Mouse (Mus musculus) CH12.LX (cell line): Measurements from ENCODE around the gene Kif5c.

ENCODE experiments used
- CTCF ChIP-seq, 2 experiments: IDR thresholded peaks in 1 of 2; conservative IDR thresholded peaks in 1 of 2; 2 replicates each; pipeline ENCODE4 v1.5.1; 2011 to 2012; ENCODE audit warnings: low read depth in 2 of 2, low read length in 2 of 2, improper control_type of control experiment in 1 of 2, inconsistent platforms in 1 of 2, mild to moderate bottlenecking in 1 of 2, moderate library complexity in 1 of 2
- GABPA ChIP-seq: IDR thresholded peaks from 2 replicates; pipeline ENCODE4 v1.6.1; 2012; ENCODE audit warnings: low read depth, low read length, improper control_type of control experiment, inconsistent platforms; ENCODE audit not compliant: insufficient replicate concordance
- MAX ChIP-seq: IDR thresholded peaks from 2 replicates; pipeline ENCODE4 v1.6.1; 2011; ENCODE audit warnings: low read length, improper control_type of control experiment
- PAX5 ChIP-seq: IDR thresholded peaks from 2 replicates; pipeline ENCODE4 v1.6.1; 2012; ENCODE audit warnings: low read length, inconsistent platforms, mixed read lengths
- POLR2A ChIP-seq: IDR thresholded peaks from 2 replicates; pipeline ENCODE4 v1.6.1; 2011; ENCODE audit warnings: low read depth, mild to moderate bottlenecking, improper control_type of control experiment, low read length
- SIN3A ChIP-seq: IDR thresholded peaks from 2 replicates; pipeline ENCODE4 v1.6.1; 2012; ENCODE audit warnings: low read length, improper control_type of control experiment, inconsistent platforms
- SMC3 ChIP-seq: IDR thresholded peaks from 2 replicates; pipeline ENCODE4 v1.6.1; 2011; ENCODE audit warnings: low read depth, low read length, improper control_type of control experiment

DNA sequence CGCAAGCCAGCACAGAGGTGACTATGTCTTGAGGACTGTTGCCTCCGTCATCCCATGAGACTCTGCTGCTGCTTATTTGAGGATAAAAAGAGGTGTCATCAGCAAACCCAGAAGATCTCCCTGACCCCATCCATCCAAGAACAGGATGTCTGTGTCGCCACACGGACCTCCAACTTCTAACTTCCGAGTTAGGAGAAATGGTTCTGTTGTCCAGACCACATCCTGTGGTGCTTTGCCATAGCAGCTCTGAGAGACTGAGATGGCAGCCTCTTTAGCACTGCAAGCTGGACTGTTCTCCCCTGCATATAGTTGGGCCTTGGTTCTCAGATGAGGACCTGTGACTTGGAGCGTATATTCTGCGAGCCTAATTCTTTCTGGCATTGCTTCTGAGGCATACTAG, 97.4 kb downstream of the Kif5c start:
- TF ChIP-seq CTCF (conservative IDR thresholded peaks at IDR 0.05 in 1 of 2, IDR thresholded peaks at IDR 0.05 in 1 of 2; ENCODE audit: low read depth in 2 of 2, low read length in 2 of 2) (no peak), SMC3 (no peak), GABPA (no peak), PAX5 (no peak), SIN3A (no peak), MAX (no peak), POLR2A (no peak)
